Mouse (Mus musculus) CH12.LX (cell line): ENCODE data around the gene Tmem189. TPM values are rescaled to one million over a fixed set of nuclear protein-coding genes. Genes with fewer than 3 reads are reported as not detected.

ENCODE experiments used
- DNase-seq: peaks from one replicate; pipeline ENCODE4 v3.0.0-alpha.2; 2013; ENCODE audit errors: extremely low read depth
- H3K27ac ChIP-seq: 2 replicates; pipeline ENCODE4 v1.5.1; 2012; ENCODE audit warnings: low read depth, mild to moderate bottlenecking, control low read depth, moderate library complexity; ENCODE audit not compliant: insufficient read depth
- H3K27me3 ChIP-seq: replicated peaks from 2 replicates; pipeline ENCODE3; 2012; ENCODE audit warnings: inconsistent platforms
- H3K36me3 ChIP-seq, 2 experiments: replicated peaks in 1 of 2; 2 replicates each; pipeline versions ENCODE3 to v1.6.1; 2012; ENCODE audit warnings: inconsistent platforms in 1 of 2, low read length in 1 of 2, mild to moderate bottlenecking in 1 of 2, mixed read lengths in 1 of 2, moderate library complexity in 1 of 2; ENCODE audit not compliant: control insufficient read depth in 1 of 2, insufficient read depth in 1 of 2
- H3K4me1 ChIP-seq, 2 experiments: 2 replicates each; pipeline ENCODE4 v1.6.1; 2012; ENCODE audit warnings: inconsistent platforms in 1 of 2, moderate library complexity in 1 of 2; ENCODE audit not compliant: insufficient read depth in 2 of 2, control insufficient read depth in 1 of 2
- H3K4me2 ChIP-seq: 2 replicates; pipeline ENCODE4 v1.6.1; 2012; ENCODE audit warnings: low read depth, mild to moderate bottlenecking, control low read depth; ENCODE audit not compliant: poor library complexity, insufficient read depth, severe bottlenecking
- H3K4me3 ChIP-seq, 3 experiments: fragments of 150-350 bp in 1 of 3; sonication (generic) in 1 of 3; replicated peaks in 1 of 3; 2 replicates each; pipeline versions ENCODE3 to v1.5.1; 2011 to 2012; ENCODE audit warnings: low read depth in 2 of 3, low read length in 2 of 3, mild to moderate bottlenecking in 2 of 3, moderate library complexity in 2 of 3, control low read depth in 1 of 3, improper control_type of control experiment in 1 of 3, inconsistent platforms in 1 of 3, mixed read lengths in 1 of 3; ENCODE audit not compliant: poor library complexity in 1 of 3
- H3K79me2 ChIP-seq: replicated peaks from 2 replicates; pipeline ENCODE4 v1.6.1; 2012; ENCODE audit warnings: mild to moderate bottlenecking, moderate library complexity; ENCODE audit not compliant: control insufficient read depth, poor library complexity, insufficient read depth, severe bottlenecking; ENCODE audit errors: extremely low read depth
- H3K9ac ChIP-seq: 2 replicates; pipeline ENCODE4 v1.6.1; 2012; ENCODE audit warnings: low read depth, mild to moderate bottlenecking, control low read depth, moderate library complexity; ENCODE audit not compliant: insufficient read depth
- H3K9me3 ChIP-seq: replicated peaks from 2 replicates; pipeline ENCODE3; 2012; ENCODE audit warnings: low read length, inconsistent platforms, mixed read lengths
- CHD1 ChIP-seq: IDR thresholded peaks from 2 replicates; pipeline ENCODE4 v1.6.1; 2012; ENCODE audit warnings: low read depth, low read length, improper control_type of control experiment, inconsistent platforms
- CTCF ChIP-seq, 2 experiments: IDR thresholded peaks in 1 of 2; conservative IDR thresholded peaks in 1 of 2; 2 replicates each; pipeline ENCODE4 v1.5.1; 2011 to 2012; ENCODE audit warnings: low read depth in 2 of 2, low read length in 2 of 2, improper control_type of control experiment in 1 of 2, inconsistent platforms in 1 of 2, mild to moderate bottlenecking in 1 of 2, moderate library complexity in 1 of 2
- ELF1 ChIP-seq: IDR thresholded peaks from 2 replicates; pipeline ENCODE4 v1.6.1; 2014; ENCODE audit warnings: low read depth, mild to moderate bottlenecking, inconsistent platforms, low read length, improper control_type of control experiment
- ETS1 ChIP-seq: conservative IDR thresholded peaks from 2 replicates; pipeline ENCODE4 v1.6.1; 2012; ENCODE audit warnings: low read depth, mild to moderate bottlenecking, inconsistent platforms, low read length, improper control_type of control experiment, moderate library complexity
- GABPA ChIP-seq: IDR thresholded peaks from 2 replicates; pipeline ENCODE4 v1.6.1; 2012; ENCODE audit warnings: low read depth, low read length, improper control_type of control experiment, inconsistent platforms; ENCODE audit not compliant: insufficient replicate concordance
- HCFC1 ChIP-seq: IDR thresholded peaks from 2 replicates; pipeline ENCODE4 v1.6.1; 2012; ENCODE audit warnings: low read depth, mild to moderate bottlenecking, inconsistent platforms, low read length, improper control_type of control experiment
- JUN ChIP-seq: IDR thresholded peaks from 2 replicates; pipeline ENCODE4 v1.6.1; 2011; ENCODE audit warnings: low read depth, mild to moderate bottlenecking, low read length, improper control_type of control experiment, moderate library complexity; ENCODE audit not compliant: insufficient read depth
- JUND ChIP-seq: conservative IDR thresholded peaks from 2 replicates; pipeline ENCODE4 v1.6.1; 2011; ENCODE audit warnings: low read depth, low read length, improper control_type of control experiment
- KAT2A ChIP-seq: IDR thresholded peaks from 2 replicates; pipeline ENCODE4 v1.6.1; 2012; ENCODE audit warnings: low read length, improper control_type of control experiment, inconsistent platforms; ENCODE audit not compliant: insufficient replicate concordance
- MAFK ChIP-seq: IDR thresholded peaks from 2 replicates; pipeline ENCODE4 v1.6.1; 2011; ENCODE audit warnings: low read length, improper control_type of control experiment; ENCODE audit not compliant: insufficient replicate concordance
- MAX ChIP-seq: IDR thresholded peaks from 2 replicates; pipeline ENCODE4 v1.6.1; 2011; ENCODE audit warnings: low read length, improper control_type of control experiment
- MAZ ChIP-seq: IDR thresholded peaks from 2 replicates; pipeline ENCODE4 v1.6.1; 2012; ENCODE audit warnings: low read depth, mild to moderate bottlenecking, inconsistent platforms, low read length, improper control_type of control experiment, moderate library complexity
- MXI1 ChIP-seq: IDR thresholded peaks from 2 replicates; pipeline ENCODE4 v1.6.1; 2011; ENCODE audit warnings: mild to moderate bottlenecking, low read depth, low read length, improper control_type of control experiment
- NELFE ChIP-seq: IDR thresholded peaks from 2 replicates; pipeline ENCODE4 v1.6.1; 2011; ENCODE audit warnings: low read depth, low read length, improper control_type of control experiment
- PAX5 ChIP-seq: IDR thresholded peaks from 2 replicates; pipeline ENCODE4 v1.6.1; 2012; ENCODE audit warnings: low read length, inconsistent platforms, mixed read lengths
- POLR2A ChIP-seq: IDR thresholded peaks from 2 replicates; pipeline ENCODE4 v1.6.1; 2011; ENCODE audit warnings: low read depth, mild to moderate bottlenecking, improper control_type of control experiment, low read length
- RAD21 ChIP-seq: IDR thresholded peaks from 2 replicates; pipeline ENCODE4 v1.6.1; 2011; ENCODE audit warnings: low read depth, mild to moderate bottlenecking, low read length, improper control_type of control experiment, moderate library complexity
- SIN3A ChIP-seq: IDR thresholded peaks from 2 replicates; pipeline ENCODE4 v1.6.1; 2012; ENCODE audit warnings: low read length, improper control_type of control experiment, inconsistent platforms
- SMC3 ChIP-seq: IDR thresholded peaks from 2 replicates; pipeline ENCODE4 v1.6.1; 2011; ENCODE audit warnings: low read depth, low read length, improper control_type of control experiment
- TBP ChIP-seq: conservative IDR thresholded peaks from 2 replicates; pipeline ENCODE4 v1.6.1; 2011; ENCODE audit warnings: low read depth, low read length, improper control_type of control experiment
- TCF12 ChIP-seq: IDR thresholded peaks from 2 replicates; pipeline ENCODE4 v1.6.1; 2014; ENCODE audit warnings: low read depth, mild to moderate bottlenecking, inconsistent platforms, low read length, improper control_type of control experiment
- UBTF ChIP-seq: IDR thresholded peaks from 2 replicates; pipeline ENCODE4 v1.6.1; 2012; ENCODE audit warnings: low read depth, mild to moderate bottlenecking, inconsistent platforms, low read length, improper control_type of control experiment, moderate library complexity
- USF1 ChIP-seq: IDR thresholded peaks from 2 replicates; pipeline ENCODE4 v1.6.1; 2014; ENCODE audit warnings: low read depth, mild to moderate bottlenecking, inconsistent platforms, low read length, improper control_type of control experiment
- USF2 ChIP-seq: conservative IDR thresholded peaks from 2 replicates; pipeline ENCODE4 v1.6.1; 2011; ENCODE audit warnings: low read depth, low read length, improper control_type of control experiment
- ZKSCAN1 ChIP-seq: IDR thresholded peaks from 2 replicates; pipeline ENCODE4 v1.6.1; 2012; ENCODE audit warnings: low read depth, inconsistent platforms, low read length, improper control_type of control experiment, borderline replicate concordance
- ZMIZ1 ChIP-seq: IDR thresholded peaks from 2 replicates; pipeline ENCODE4 v1.6.1; 2012; ENCODE audit warnings: low read depth, mild to moderate bottlenecking, inconsistent platforms, low read length, improper control_type of control experiment
- ZNF384 ChIP-seq: IDR thresholded peaks from 2 replicates; pipeline ENCODE4 v1.6.1; 2012; ENCODE audit warnings: low read depth, low read length, improper control_type of control experiment, inconsistent platforms
- dilution Hi-C: fragments of 300-500 bp; cut with MboI; formaldehyde crosslinking; loops from 2 replicates; pipeline ENCODE4 v1.14.3; 2020; ENCODE audit warnings: low sequenced_read_pairs; ENCODE audit not compliant: extremely low pct_unique_long_range_greater_than_20kb, extremely low pct_ligation_motif_present
- in situ Hi-C: fragments of 300-500 bp; cut with MboI; formaldehyde crosslinking; loops from 3 replicates; pipeline ENCODE4 v1.14.3; 2019; ENCODE audit warnings: low sequenced_read_pairs, low pct_ligation_motif_present, low pct_unique_long_range_greater_than_20kb, mixed read lengths
- polyA plus RNA-seq: library from polyadenylated mRNA; unstranded; fragments of >175 nt; gene quantifications from 2 replicates; pipeline ENCODE4 v1.2.1, GENCODE M21; 2012; ENCODE audit warnings: low read depth; ENCODE audit not compliant: insufficient read length
- total RNA-seq, 2 experiments: library from RNA; depleted of rRNA; stranded (reverse); fragments of 300-350 nt in 1 of 2; fragments of >200 nt in 1 of 2; gene quantifications; 2 replicates each; pipeline ENCODE4 v1.2.3; 2012 to 2014

Tmem189 gene
- total and polyA plus RNA-seq, 3 experiments, result 27.9 to 30.9 (median 29.5) TPM

DNA sequence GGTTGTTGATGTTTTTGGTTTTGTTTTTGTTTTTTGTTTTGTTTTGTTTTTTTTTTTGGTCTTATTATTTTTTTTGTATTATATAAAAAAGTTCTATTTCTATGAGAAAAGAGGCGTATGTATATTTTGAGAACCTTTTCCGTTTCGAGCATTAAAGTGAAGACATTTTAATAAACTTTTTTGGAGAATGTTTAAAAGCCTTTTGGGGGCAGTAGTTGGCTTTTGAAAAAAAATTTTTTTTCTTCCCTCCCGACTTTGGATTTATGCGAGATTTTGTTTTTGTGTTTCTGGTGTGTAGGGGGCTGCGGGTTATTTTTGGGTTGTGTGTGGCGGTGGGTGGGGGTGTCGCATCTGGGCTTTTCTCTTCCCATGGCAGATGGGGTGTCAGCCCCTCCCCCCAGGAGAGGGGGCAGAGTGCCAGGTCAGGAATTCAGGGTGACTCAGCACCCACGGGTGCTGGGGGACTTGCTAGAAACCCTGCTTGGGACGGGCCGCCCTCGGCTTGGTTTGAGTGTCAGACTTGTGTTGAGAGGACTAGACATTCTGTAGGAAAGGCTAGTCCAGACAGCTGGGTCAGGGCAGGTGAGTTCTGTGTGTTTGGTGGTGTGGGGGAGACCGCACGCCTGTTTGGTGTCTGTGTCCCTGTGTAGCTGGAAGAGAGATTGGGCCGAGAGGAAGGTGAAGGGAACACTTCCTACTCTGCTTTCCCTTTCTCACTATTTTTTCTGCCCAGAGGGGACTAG is 768 bp upstream of the Tmem189 start:
- peaks cover 81% of the 10 kb centered on the region for H3K27me3 ChIP-seq
- in situ Hi-C loops (no loop called here), dilution Hi-C loops (loop anchor here (25.0 kb wide), 1 partner anchor 197 kb away; no protein-coding TSS in a partner anchor)
- peak overlapping the region in 2 of 3 experiments; percentile 44 to 88 for H3K4me3 ChIP-seq
- peak overlapping the region; percentile 72 for H3K9ac ChIP-seq
- TF ChIP-seq KAT2A, result no peak
- peak in 1 of 2 experiments; percentile 12; a peak in 1 of 4 replicates for TF ChIP-seq CTCF (conservative IDR thresholded peaks at IDR 0.05 in 1 of 2, IDR thresholded peaks at IDR 0.05 in 1 of 2; ENCODE audit: low read depth in 2 of 2, low read length in 2 of 2)
- H3K36me3 ChIP-seq, result no peaks in the 10 kb centered on the region
- peaks cover 14% of the 10 kb centered on the region for H3K9me3 ChIP-seq
- DNase-seq, result no peak
- peak overlapping the region; percentile 48 for H3K4me2 ChIP-seq
- H3K79me2 ChIP-seq, result no peaks in the 10 kb centered on the region; the same call in 1 of the 2 replicates
- H3K4me1 ChIP-seq, result peaks cover 0 to 15% of the 10 kb centered on the region in 2 experiments; a peak in 3 of 4 replicates
- no peak overlapping the region for H3K27ac ChIP-seq

DNA sequence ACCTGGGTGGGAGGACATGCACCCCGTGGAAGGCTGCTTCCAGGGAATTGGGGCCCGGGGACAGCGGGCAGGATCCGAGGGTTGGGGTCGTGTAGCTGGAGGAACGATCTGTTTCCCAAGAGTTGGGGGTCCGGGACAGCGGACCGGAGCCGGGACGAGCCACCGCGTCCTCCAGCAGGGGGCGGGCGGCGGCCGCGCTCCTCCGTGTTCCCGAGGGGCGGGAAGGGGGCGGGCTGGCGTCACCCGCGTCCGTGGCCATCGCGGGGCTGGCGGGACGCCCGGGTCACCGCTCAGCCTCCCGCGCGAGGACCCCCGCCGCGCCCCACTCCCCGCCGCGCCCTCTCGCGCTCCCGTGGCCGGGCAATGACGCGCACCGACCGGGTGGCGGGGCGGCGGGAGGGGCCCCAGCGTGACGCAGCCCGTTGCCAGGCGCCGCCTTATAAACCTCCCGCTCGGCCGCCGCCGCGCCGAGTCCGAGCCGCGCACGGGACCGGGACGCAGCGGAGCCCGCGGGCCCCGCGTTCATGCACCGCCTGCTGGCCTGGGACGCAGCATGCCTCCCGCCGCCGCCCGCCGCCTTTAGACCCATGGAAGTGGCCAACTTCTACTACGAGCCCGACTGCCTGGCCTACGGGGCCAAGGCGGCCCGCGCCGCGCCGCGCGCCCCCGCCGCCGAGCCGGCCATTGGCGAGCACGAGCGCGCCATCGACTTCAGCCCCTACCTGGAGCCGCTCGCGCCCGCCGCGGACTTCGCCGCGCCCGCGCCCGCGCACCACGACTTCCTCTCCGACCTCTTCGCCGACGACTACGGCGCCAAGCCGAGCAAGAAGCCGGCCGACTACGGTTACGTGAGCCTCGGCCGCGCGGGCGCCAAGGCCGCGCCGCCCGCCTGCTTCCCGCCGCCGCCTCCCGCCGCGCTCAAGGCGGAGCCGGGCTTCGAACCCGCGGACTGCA is 847 bp downstream of the Tmem189 start, which contains the start of gene Cebpb:
Gene Cebpb, plus strand, starts transcription at position 418 of the 954 bp plus-strand sequence.
- Histone ChIP-seq H3K4me3 (peak within 1 kb of the TSS; percentile 34 to 88 (median 35)), H3K9me3 (peaks cover 8% of the 10 kb centered on the region), H3K27ac (peak within 1 kb of the TSS; percentile 96), H3K4me2 (peak within 1 kb of the TSS; percentile 47), H3K27me3 (peaks cover 81% of the 10 kb centered on the region), H3K36me3 (no peaks in the 10 kb centered on the region), H3K9ac (peak within 1 kb of the TSS; percentile 72), H3K4me1 (peaks cover 0 to 15% of the 10 kb centered on the region in 2 experiments; a peak in 3 of 4 replicates), H3K79me2 (no peaks in the 10 kb centered on the region; the same call in 1 of the 2 replicates)
- DNase-seq, result no peak
- dilution Hi-C loops (loop anchor here (25.0 kb wide), 1 partner anchor 199 kb away; no protein-coding TSS in a partner anchor), in situ Hi-C loops (loop anchor here (5.0 kb wide), 1 partner anchor 209 kb away; no protein-coding TSS in a partner anchor)
- no peak for TF ChIP-seq ETS1
- TF ChIP-seq TBP, result no peak
- TF ChIP-seq MAZ, result 0 out of 2 replicates have a peak, but pooled peaks have one; percentile 31
- no peak for TF ChIP-seq JUN
- TF ChIP-seq TCF12, result peak; percentile 54; the same call in 1 of the 2 replicates
- TF ChIP-seq MXI1, result peak; percentile 60; the same call in 1 of the 2 replicates
- TF ChIP-seq KAT2A, result no peak
- no peak for TF ChIP-seq CHD1
- no peak for TF ChIP-seq ZKSCAN1
- no peak for TF ChIP-seq MAX
- TF ChIP-seq CTCF (conservative IDR thresholded peaks at IDR 0.05 in 1 of 2, IDR thresholded peaks at IDR 0.05 in 1 of 2; ENCODE audit: low read depth in 2 of 2, low read length in 2 of 2), result peak in 1 of 2 experiments; percentile 69; a peak in 2 of 4 replicates
- 0 out of 2 replicates have a peak, but pooled peaks have one; percentile 37 for TF ChIP-seq UBTF
- TF ChIP-seq USF1, result no peak
- no peak for TF ChIP-seq USF2
- TF ChIP-seq MAFK, result no peak
- TF ChIP-seq ZMIZ1, result peak; percentile 37; the same call in 1 of the 2 replicates
- TF ChIP-seq RAD21, result peak; percentile 47
- TF ChIP-seq HCFC1, result no peak
- TF ChIP-seq SIN3A, result 0 out of 2 replicates have a peak, but pooled peaks have one; percentile 44
- no peak for TF ChIP-seq JUND
- no peak; the same call in 1 of the 2 replicates for TF ChIP-seq ELF1
- peak; percentile 68 for TF ChIP-seq POLR2A
- peak; percentile 81 for TF ChIP-seq SMC3
- no peak for TF ChIP-seq PAX5
- no peak for TF ChIP-seq GABPA
- no peak for TF ChIP-seq ZNF384
- 0 out of 2 replicates have a peak, but pooled peaks have one; percentile 47 for TF ChIP-seq NELFE
